Mouse (Mus musculus): ENCODE measurements around the gene Olfml2a. TPM values are rescaled to one million over a fixed set of nuclear protein-coding genes. Genes with fewer than 3 reads are reported as not detected.

The Olfml2a gene
- total and polyA plus RNA-seq, 3 experiments: 0.12 to 0.33 TPM; not detected in 1

GRCm38 (mm10) chr2:38923471-38923870 lies 8.3 kb upstream of the Olfml2a start:
- TF ChIP-seq POLR2AphosphoS2 (IDR thresholded peaks at IDR 0.05; ENCODE audit: low read length) (no peak), NELFE (IDR thresholded peaks at IDR 0.05; ENCODE audit: low read depth, low read length) (no peak), EP300 (IDR thresholded peaks at IDR 0.05; ENCODE audit: low read depth in 1 of 2, low read length in 2 of 2) (no peak), KAT2A (conservative IDR thresholded peaks at IDR 0.05; ENCODE audit: low read depth, low read length) (no peak), MAX (IDR thresholded peaks at IDR 0.05; ENCODE audit: low read length) (no peak), MYB (IDR thresholded peaks at IDR 0.05; ENCODE audit: low read depth, low read length) (no peak), E2F4 (IDR thresholded peaks at IDR 0.05; ENCODE audit: borderline replicate concordance, low read depth, low read length) (no peak), TBP (IDR thresholded peaks at IDR 0.05; ENCODE audit: low read depth, low read length) (no peak)
- H3K9ac ChIP-seq (ENCODE audit: control insufficient read depth, low read depth, low read length, poor library complexity, severe bottlenecking): no peak overlapping the region
- DNase-seq (ENCODE audit: low read depth, low spot score): no peak

DNA sequence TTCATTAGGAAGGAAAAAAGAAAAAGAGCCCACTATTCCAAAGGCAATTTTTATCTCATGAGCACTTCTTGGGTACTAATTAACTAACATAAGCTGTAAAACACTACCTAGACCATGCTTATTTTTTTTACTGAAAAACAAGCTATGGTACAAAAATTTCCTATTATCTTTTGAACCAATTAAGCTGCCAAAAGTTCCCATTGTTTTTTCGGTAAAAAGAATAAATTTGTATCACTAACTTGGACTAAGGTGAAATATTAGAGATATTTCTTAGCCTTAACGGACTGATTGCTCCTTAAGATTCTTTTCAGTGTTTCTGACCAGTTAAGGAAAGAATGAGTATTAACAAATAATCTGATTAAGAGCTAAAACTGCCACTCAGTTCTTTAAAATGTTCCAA lies 7.9 kb upstream of the Olfml2a start:
- Histone ChIP-seq H3K9ac (ENCODE audit: control insufficient read depth, low read depth, low read length, poor library complexity, severe bottlenecking) (no peak overlapping the region), H3K4me3 (ENCODE audit: control insufficient read depth in 1 of 2, insufficient read depth in 1 of 2, low read depth in 2 of 2, low read length in 2 of 2) (no peak overlapping the region), H3K4me1 (ENCODE audit: control insufficient read depth in 1 of 2, insufficient read depth in 2 of 2, low read length in 2 of 2) (0 out of 4 replicates have a peak, but pooled peaks cover 0 to 9% of the 10 kb centered on the region in 2 experiments), H3K79me2 (ENCODE audit: control insufficient read depth, insufficient read depth, low read length, poor library complexity) (peaks cover 14% of the 10 kb centered on the region), H3K27ac (ENCODE audit: control insufficient read depth, low read depth, low read length) (no peak overlapping the region), H3K9me3 (replicated peaks; ENCODE audit: insufficient read depth, low read length) (no peaks in the 10 kb centered on the region), H3K36me3 (ENCODE audit: control insufficient read depth in 1 of 2, insufficient read depth in 2 of 2, low read length in 2 of 2) (peaks cover 0 to 11% of the 10 kb centered on the region in 2 experiments; a peak in 2 of 4 replicates), H3K27me3 (ENCODE audit: control insufficient read depth in 1 of 2, insufficient read depth in 2 of 2, low read length in 2 of 2) (no peaks in the 10 kb centered on the region)
- no peak for TF ChIP-seq TAL1 (IDR thresholded peaks at IDR 0.05; ENCODE audit: low read length)
- no peak for TF ChIP-seq NELFE (IDR thresholded peaks at IDR 0.05; ENCODE audit: low read depth, low read length)
- no peak for TF ChIP-seq MAZ (IDR thresholded peaks at IDR 0.05; ENCODE audit: low read depth, low read length)
- 0 out of 2 replicates have a peak, but pooled peaks have one; percentile 9 for TF ChIP-seq SIN3A (IDR thresholded peaks at IDR 0.05; ENCODE audit: low read length)
- no peak for TF ChIP-seq HCFC1 (IDR thresholded peaks at IDR 0.05; ENCODE audit: low read depth, low read length)
- no peak for DNase-seq (ENCODE audit: low read depth, low spot score)

More at GRCm38 (mm10) chr2:38923471-38923870, 8.3 kb upstream of the Olfml2a start:
- H3K79me2 ChIP-seq (ENCODE audit: control insufficient read depth, insufficient read depth, low read length, poor library complexity): peaks cover 14% of the 10 kb centered on the region
- H3K27ac ChIP-seq (ENCODE audit: control insufficient read depth, low read depth, low read length): no peak overlapping the region
- no peaks in the 10 kb centered on the region for H3K27me3 ChIP-seq (ENCODE audit: control insufficient read depth in 1 of 2, insufficient read depth in 2 of 2, low read length in 2 of 2)
- H3K4me1 ChIP-seq (ENCODE audit: control insufficient read depth in 1 of 2, insufficient read depth in 2 of 2, low read length in 2 of 2): 0 out of 4 replicates have a peak, but pooled peaks cover 0 to 9% of the 10 kb centered on the region in 2 experiments
- H3K4me3 ChIP-seq (ENCODE audit: control insufficient read depth in 1 of 2, insufficient read depth in 1 of 2, low read depth in 2 of 2, low read length in 2 of 2): no peak overlapping the region
- no peaks in the 10 kb centered on the region for H3K9me3 ChIP-seq (replicated peaks; ENCODE audit: insufficient read depth, low read length)
- peaks cover 0 to 11% of the 10 kb centered on the region in 2 experiments; a peak in 2 of 4 replicates for H3K36me3 ChIP-seq (ENCODE audit: control insufficient read depth in 1 of 2, insufficient read depth in 2 of 2, low read length in 2 of 2)

GRCm38 (mm10) chr2:38924571-38924970 lies 7.2 kb upstream of the Olfml2a start:
- Histone ChIP-seq H3K27ac (ENCODE audit: control insufficient read depth, low read depth, low read length) (no peak overlapping the region), H3K79me2 (ENCODE audit: control insufficient read depth, insufficient read depth, low read length, poor library complexity) (peaks cover 14% of the 10 kb centered on the region), H3K4me3 (ENCODE audit: control insufficient read depth in 1 of 2, insufficient read depth in 1 of 2, low read depth in 2 of 2, low read length in 2 of 2) (peak overlapping the region; percentile 64 to 84; a peak in 2 of 4 replicates), H3K27me3 (ENCODE audit: control insufficient read depth in 1 of 2, insufficient read depth in 2 of 2, low read length in 2 of 2) (no peaks in the 10 kb centered on the region), H3K9ac (ENCODE audit: control insufficient read depth, low read depth, low read length, poor library complexity, severe bottlenecking) (no peak overlapping the region), H3K9me3 (replicated peaks; ENCODE audit: insufficient read depth, low read length) (no peaks in the 10 kb centered on the region), H3K4me1 (ENCODE audit: control insufficient read depth in 1 of 2, insufficient read depth in 2 of 2, low read length in 2 of 2) (0 out of 4 replicates have a peak, but pooled peaks cover 0 to 9% of the 10 kb centered on the region in 2 experiments), H3K36me3 (ENCODE audit: control insufficient read depth in 1 of 2, insufficient read depth in 2 of 2, low read length in 2 of 2) (peaks cover 0 to 11% of the 10 kb centered on the region in 2 experiments; a peak in 2 of 4 replicates)
- no peak for DNase-seq (ENCODE audit: low read depth, low spot score)
- TF ChIP-seq HCFC1 (IDR thresholded peaks at IDR 0.05; ENCODE audit: low read depth, low read length): no peak
- TF ChIP-seq ZC3H11A (IDR thresholded peaks at IDR 0.05; ENCODE audit: low read depth, low read length): no peak
- TF ChIP-seq ELF1 (IDR thresholded peaks at IDR 0.05; ENCODE audit: low read depth, low read length): no peak
- no peak for TF ChIP-seq ZKSCAN1 (IDR thresholded peaks at IDR 0.05; ENCODE audit: low read depth, low read length)
- no peak for TF ChIP-seq BHLHE40 (IDR thresholded peaks at IDR 0.05; ENCODE audit: borderline replicate concordance, low read depth, low read length)
- no peak for TF ChIP-seq CHD1 (IDR thresholded peaks at IDR 0.05; ENCODE audit: low read depth, low read length)
- TF ChIP-seq KAT2A (conservative IDR thresholded peaks at IDR 0.05; ENCODE audit: low read depth, low read length): no peak
- TF ChIP-seq MAX (IDR thresholded peaks at IDR 0.05; ENCODE audit: low read length): no peak
- TF ChIP-seq RAD21 (IDR thresholded peaks at IDR 0.05; ENCODE audit: low read depth, low read length): no peak
- TF ChIP-seq EP300 (IDR thresholded peaks at IDR 0.05; ENCODE audit: low read depth in 1 of 2, low read length in 2 of 2): no peak
- no peak for TF ChIP-seq MAFK (IDR thresholded peaks at IDR 0.05; ENCODE audit: borderline replicate concordance, low read depth, low read length)

Measured in MEL (cell line).